Mouse (Mus musculus): ENCODE data around the gene Olfr1393. TPM values are rescaled to one million over a fixed set of nuclear protein-coding genes. Genes with fewer than 3 reads are reported as not detected.
A peak's percentile ranks its signal among the peaks of the same experiment; 100 is the strongest.

Olfr1393 gene
- polyA plus RNA-seq (2017; shearing (Covaris generic)), result not detected

GRCm38 (mm10) chr11:49278222-49278621 lies at the start of gene Olfr1393:
TSS of gene Olfr1393 (plus strand) at chr11:49278304.
- ATAC-seq, result no peak

- ATAC-seq, result no peak
Observed at GRCm38 (mm10) chr11:49232781-49233180, 45.3 kb upstream of the Olfr1393 start.

DNA sequence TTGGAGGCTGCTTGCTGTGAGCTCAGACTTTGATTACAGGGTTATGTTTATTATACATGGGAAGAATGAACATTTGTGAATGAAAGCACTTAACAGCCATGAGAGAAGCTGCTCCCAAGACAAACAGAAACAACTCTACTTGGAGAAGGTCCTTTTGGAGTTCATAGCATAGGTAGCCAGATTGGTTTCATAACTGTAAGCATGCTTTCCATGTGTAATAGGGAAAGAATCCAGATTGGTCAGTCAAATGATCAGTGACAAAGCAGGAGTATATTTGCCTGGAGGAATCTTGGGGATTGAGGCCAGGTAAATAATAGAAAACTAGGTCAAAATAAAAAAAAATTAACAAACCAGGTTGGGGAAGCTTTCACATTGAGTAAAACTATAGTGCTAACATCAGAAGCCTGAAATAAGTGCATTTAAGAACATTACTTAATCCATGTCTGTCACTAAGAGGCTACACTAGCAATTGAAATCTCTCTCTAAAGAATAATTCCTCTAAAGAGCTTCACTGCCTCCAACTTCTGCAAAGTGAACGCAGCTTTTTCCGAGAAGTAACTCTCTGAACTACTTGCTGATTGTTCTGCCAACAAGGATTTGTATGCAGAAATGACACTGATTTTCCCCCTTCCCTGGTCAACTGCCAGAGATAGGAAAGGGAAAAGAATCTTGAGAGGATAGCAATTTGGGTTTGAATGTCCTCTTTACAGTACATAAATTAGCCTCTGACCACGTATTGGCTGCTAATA lies 42.5 kb upstream of the Olfr1393 start:
- no peak for ATAC-seq

DNA sequence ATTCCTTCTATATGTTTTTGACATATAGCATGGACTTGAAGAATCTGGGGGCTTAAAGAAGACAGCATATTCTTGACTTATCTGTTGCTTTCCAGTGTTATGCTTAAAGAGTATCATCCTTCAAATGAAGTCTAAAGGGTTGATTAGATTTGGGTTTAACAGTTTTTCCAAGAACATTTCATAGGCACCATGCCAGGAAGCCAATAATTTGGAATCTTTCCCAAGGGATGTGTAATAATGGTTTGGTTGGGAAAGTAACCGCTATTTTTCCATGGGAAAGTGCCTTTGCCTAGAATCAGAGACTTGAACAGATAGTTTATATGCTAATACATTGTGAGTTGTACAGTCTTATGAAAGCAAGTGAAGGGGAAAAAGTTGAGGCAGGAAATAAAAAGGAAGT lies 41.2 kb upstream of the Olfr1393 start:
- ATAC-seq, result no peak

DNA sequence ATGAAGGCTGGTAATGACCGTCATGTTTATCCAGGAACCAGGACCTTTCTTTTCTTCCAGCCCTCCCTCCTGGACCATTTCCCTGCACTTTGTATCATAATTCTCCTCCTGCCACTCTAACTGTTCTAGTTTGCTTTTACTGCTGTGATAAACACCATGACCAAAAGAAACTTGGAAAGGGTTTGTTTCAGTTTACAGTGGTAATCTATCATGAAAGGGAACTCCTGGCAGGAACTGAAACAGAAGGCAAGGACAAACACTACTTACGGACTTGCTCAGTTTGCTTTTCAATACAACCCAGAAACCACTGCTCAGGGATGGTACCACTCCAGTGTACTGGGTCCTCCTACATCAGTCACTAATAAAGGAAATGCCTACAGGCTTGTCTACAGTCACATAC lies 40.6 kb upstream of the Olfr1393 start:
- ATAC-seq, result no peak

- no peak for ATAC-seq
Observed at GRCm38 (mm10) chr11:49240310-49240709, 37.8 kb upstream of the Olfr1393 start.

- no peak for ATAC-seq
Observed at GRCm38 (mm10) chr11:49240874-49241273, 37.2 kb upstream of the Olfr1393 start.

DNA sequence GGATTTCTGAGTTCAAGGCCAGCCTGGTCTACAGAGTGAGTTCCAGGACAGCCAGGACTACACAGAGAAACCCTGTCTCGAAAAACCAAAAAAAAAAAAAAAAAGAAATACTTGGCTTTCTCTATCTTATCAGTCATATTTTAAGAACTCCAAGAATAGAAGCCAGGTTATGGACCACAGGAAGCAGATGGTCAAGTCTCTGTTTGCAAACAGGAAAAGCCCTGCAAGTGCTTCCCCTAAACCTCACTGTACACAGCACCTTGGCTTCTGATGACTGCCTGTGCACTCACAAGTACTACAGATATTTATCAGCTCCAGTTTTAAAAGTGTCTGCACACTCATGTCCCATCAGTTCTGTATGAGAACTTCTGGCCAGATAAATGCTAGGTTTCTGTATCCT lies 36.6 kb upstream of the Olfr1393 start:
- no peak for ATAC-seq

- peak; percentile 1 for ATAC-seq
Observed at GRCm38 (mm10) chr11:49242944-49243626, 35.0 kb upstream of the Olfr1393 start.

GRCm38 (mm10) chr11:49243727-49244594 lies 34.1 kb upstream of the Olfr1393 start, which contains the start of gene Mgat1:
TSS of gene Mgat1 (plus strand) at chr11:49244191.
- peak; percentile 70 for ATAC-seq

- no peak for ATAC-seq
Observed at GRCm38 (mm10) chr11:49244595-49244930, 33.5 kb upstream of the Olfr1393 start.

GRCm38 (mm10) chr11:49245176-49245575 lies 32.9 kb upstream of the Olfr1393 start:
- no peak for ATAC-seq

DNA sequence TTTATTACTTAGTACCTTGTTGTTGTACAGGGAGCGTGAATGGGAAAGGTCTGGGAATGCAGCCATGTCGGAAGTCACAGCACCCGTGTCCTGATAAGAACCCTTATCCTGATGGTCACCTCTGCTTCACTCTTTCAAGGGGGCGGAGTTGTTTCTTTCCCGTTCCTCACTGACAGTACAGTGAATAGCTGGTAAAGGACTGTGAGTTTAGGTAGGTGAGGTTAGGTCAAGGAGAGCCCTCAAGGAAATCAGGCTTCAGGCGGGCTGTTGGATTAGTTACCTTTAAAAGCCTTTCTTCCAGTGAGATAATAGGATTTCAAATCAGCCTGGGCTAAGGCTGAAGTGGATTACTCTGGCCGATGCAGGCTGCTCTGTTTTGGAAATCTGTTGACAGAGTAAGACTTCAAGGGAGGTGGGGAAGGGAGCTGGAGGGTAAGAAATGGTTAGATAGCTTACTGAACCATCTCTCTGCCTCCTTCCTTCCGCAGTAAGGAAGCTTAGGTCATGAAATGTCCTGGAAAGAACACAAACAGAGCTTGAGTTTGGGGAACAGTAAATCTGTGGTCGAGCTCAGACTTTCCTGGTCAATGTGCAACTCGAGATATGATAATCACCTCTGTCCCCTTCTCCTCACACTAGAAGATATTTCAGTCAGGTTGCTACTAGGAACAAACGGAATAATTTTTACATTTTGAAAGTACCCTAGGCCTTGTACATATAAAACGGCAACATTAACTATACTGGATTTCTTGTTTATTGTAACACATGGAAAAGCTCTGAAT lies 32.3 kb upstream of the Olfr1393 start:
- no peak for ATAC-seq

DNA sequence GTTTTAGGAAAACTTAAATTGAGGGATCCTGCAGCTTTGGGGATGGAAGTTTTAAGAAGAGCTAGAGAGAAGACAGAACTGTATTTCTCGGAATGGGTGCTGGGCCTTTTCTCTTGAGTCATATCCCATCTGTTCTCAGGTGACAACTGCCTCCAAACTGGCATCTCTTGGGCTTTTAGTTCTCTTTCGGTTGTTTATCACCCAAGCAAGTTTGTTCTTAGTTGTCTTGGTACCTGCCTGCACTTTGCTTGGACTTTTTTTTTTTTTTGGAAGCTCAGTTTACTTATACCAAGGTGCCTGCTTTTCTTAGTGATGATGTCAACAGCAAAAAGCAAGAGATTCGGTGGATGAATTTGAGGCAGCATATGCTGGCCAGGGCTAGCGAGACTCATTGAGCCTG lies 31.6 kb upstream of the Olfr1393 start:
- no peak for ATAC-seq

DNA sequence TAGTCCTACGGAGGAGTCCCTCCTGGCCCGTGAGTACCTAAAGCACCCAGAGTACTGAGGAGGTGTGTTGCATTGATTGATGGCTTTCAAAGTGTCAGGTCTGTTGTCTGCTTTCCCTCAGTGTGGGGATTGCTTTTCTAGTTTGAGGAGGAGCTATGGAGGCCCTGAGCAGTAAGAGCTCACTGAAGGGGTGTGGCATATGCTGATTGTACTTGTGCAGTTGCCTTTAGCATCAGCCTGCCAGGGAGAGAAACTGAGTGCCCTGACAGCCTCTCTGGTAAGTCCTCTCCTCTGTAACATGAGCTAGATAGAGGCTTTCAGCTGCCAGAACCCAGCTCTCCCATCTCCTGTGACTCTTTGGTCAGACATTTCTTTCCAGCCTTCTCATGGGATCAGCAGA lies 30.8 kb upstream of the Olfr1393 start:
- ATAC-seq, result no peak

DNA sequence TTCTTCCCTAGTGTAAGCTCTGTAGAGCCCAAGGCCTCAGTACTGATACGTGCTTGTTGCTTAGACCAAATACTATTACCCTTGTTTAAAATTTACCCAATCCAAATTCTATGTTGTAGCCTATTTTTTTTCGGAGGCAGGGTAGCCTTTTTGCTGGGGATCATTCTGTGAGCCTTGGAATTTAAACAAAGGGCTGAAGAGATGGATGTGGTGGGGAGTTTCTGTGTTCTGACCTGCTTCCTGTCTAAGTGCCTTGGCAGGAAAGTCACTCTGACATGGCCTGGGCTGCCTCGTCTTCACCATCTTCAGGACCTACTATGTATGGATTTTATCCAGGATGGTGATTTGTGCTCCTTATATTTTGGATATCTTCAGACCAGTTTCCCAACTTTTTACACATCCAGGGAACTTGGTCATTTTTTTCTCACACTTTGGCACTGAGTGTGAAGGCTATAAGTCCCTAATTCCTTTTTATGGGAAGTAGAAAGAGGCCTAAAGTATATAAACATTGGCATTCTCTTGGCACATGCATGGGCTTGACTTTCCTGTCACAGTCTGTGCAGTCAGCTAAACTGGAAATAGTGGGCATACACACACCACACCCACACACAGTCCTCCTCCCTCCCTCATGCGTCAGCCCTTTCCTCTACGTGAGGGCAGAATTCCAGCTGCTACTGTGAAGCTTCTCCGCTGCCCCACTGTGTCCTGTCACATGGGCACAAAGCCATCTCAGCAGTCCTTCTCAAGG lies 29.7 kb upstream of the Olfr1393 start:
- peak; percentile 16 for ATAC-seq

DNA sequence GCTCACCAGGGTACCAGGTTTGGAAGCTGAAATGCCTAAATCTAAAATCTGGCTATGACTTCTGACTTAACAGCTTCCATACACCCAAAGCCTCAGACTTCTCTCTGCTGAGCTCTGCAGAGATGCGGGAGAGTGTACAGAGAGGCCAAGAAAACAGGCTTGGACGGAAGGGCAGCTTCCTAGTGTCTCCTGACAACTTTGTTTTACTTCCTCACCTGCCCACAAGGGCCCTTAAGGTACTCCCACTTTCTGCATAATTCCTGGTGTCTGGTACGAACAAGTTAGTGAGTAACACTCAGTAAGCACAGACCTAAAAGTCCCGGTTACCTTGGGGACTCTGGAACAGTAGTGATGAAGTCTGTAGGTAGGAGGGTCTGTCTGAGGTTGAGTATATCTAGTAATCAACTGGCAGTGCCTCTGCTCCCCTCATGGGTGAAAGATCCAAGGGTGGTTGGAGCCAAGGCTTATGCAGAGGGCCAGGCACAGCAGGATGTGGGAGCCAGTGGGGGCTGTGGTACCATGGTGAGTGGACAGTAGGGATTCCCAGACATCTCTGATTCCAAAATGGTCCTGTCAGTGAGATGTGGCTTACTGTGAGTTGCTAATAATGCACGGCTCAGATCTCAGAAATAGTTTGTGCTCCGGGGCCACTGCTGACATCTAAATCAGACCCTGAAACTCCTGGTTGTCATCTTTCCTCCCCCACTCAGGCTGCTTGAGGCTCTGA lies 29.0 kb upstream of the Olfr1393 start:
- no peak for ATAC-seq

GRCm38 (mm10) chr11:49249811-49250421 lies 28.2 kb upstream of the Olfr1393 start:
- peak; percentile 41 for ATAC-seq

DNA sequence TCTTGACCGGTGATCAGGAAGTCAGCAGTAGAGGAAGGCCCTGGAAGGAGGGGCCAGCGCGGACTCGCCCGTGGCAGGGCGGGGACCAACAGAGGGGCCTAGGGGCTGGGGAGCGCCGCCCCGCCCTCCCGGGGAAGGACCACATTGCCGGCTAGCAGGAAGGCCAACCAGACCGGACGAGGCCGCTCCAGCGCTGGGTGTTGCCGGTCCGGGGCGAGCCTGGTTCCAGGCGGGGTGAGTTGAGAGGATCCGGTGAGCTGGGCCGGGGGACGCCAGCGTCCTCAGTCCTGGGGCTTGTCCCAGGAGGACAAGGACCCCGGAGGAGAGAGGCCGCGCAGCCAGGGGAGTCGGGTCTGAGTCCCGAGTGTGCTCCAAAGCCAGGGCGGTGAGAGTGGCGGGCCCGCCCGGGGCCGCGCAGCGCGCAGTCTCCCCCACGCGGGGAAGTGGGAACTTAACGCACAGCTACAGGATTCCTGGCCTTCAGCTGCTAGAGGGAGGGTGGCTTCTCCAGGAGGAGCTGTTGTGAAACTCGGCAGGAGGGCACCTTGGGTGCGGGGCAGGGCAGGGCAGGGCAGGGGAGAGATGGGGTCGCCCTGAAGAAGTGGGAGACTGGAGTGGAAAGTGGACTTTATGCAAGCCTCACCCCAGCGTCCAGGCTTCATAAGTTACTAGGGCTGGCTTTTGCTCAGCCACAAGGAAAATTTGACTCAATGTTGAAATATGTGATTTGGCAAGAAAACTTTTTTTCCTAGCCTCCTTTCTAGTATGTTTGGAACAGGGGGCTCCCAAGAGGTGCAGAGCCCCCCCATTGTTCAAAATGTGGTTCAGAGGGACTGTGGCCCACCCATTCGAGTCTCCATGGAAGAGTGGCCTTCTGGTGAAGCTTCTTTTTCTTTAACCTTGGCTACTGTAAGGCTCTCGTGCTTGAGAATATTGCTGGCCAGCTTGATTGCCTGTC lies 27.4 kb upstream of the Olfr1393 start:
- peak; percentile 9 for ATAC-seq
